Mouse (Mus musculus): Measurements from ENCODE around the gene Pcsk6.

DNA sequence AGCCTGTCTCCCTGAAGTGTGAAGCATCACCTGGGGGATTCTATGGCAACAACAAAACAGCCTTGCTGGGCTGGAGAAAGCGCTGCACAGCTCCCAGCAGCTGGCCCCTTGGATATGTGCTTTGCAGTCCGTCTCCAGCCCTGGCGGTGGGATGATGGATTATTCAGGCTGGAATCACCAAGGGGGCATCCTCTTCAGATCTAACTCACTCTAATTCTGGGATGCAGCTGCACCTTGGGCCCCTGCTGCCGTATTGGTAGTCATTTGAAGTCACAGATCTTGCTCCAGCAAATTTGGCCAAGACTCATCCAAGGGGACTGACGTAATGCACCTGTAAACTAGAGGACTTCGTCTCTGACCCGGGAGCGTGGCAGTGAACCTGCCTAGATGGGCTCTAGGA, 41.1 kb upstream of the Pcsk6 start:
- no peak for TF ChIP-seq POLR2A (IDR thresholded peaks at IDR 0.05; ENCODE audit: borderline replicate concordance, insufficient read depth, low read length)
- no peak for TF ChIP-seq CTCF (IDR thresholded peaks at IDR 0.05; ENCODE audit: borderline replicate concordance, insufficient read depth, low read depth, low read length)

Data from cerebellum, adult 2 months (tissue).